11 mouse cellular contexts compared by ENCODE assay signal in the genomic region with DNA sequence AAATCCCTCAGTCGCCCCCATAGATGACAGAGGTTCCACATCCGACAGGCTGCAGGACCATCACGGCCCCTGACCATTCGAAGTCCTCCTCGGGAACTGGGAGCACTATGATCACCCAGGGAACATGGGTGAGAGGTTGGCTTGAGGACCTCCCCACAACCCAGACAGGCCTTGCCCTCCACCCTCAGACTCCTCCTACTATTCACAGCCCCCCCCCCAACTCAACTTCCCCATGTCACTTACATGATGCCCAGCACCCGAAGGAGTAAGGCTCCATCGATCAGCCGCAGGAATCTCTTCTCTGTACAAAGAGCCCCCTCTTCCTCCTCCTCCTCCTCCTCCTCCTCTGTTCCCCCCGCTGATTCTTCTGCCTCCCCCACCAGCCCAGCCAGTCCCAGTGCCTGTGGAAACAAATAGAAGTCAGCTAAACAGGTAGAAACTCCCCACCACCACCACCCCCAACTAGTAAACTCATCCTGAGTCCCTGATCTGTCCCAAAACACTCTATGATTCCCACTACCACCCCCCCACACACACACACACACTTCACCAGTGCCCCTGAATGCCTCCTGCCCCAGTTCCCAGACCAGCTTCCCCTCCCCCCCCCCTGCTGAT. TPM values are rescaled to one million over a fixed set of nuclear protein-coding genes. Genes with fewer than 3 reads are reported as not detected.
DNase-seq lines count a peak whose midpoint lies in the region; TF ChIP-seq lines count a peak whose summit lies in the region.
"Had no signal": no experiment of that assay in that cellular context is flagged by ENCODE, and none has a peak within 500 bp of the region (broad histone marks: within the 10 kb centered on the region; RNA-seq: fewer than 3 reads in every experiment).

No protein-coding gene starts in this region.

- peak overlapping the region; percentile 6 for H3K4me3 ChIP-seq in lung, adult 2 months (replicated peaks; ENCODE audit: extremely low read depth, low read depth, low read length)
- H3K4me3 ChIP-seq in CH12.LX (replicated peaks in 1 of 3; ENCODE audit: low read depth in 2 of 3, low read length in 2 of 3, poor library complexity in 1 of 3) (peak overlapping the region; percentile 53 to 85 (median 65)), macrophage (ENCODE audit: inconsistent target) (peak overlapping the region; percentile 47)
- peak overlapping the region; percentile 78 for H3K4me3 ChIP-seq in bone marrow macrophage, adult 2 months (ENCODE audit: insufficient read depth, low read length)
- H3K4me3 ChIP-seq: heart, embryonic 13.5 days had no signal

- H3K27ac ChIP-seq in CH12.LX (ENCODE audit: insufficient read depth, low read depth) (peak overlapping the region; percentile 95), macrophage (peak overlapping the region; percentile 77)
- H3K27ac ChIP-seq in bone marrow macrophage, adult 2 months (ENCODE audit: insufficient read depth, low read depth, low read length), result peak overlapping the region; percentile 78
- H3K27ac ChIP-seq: heart, embryonic 13.5 days; stomach, postnatal 0 days had no signal

- DNase-seq in lung, adult 2 months, result no peak
- DNase-seq in lung, postnatal 10 days, result no peak
- DNase-seq in CH12.LX (ENCODE audit: extremely low read depth), result peak; percentile 73
- DNase-seq in gastrocnemius, postnatal 14 days, result no peak
- DNase-seq in layer of hippocampus, postnatal 14 days (ENCODE audit: low spot score in 2 of 2), result no peak
- DNase-seq: cerebellum, adult 9-10 months; right cerebral cortex, postnatal 25 days had no signal

- peak overlapping the region; percentile 92 for H3K9ac ChIP-seq in CH12.LX (ENCODE audit: insufficient read depth, low read depth)
- H3K9ac ChIP-seq: heart, embryonic 13.5 days had no signal

- peaks cover 2% of the 10 kb centered on the region; the same call in 1 of the 2 replicates for H3K4me1 ChIP-seq in lung, adult 2 months (ENCODE audit: control insufficient read depth, insufficient read depth, low read length)
- peaks cover 25 to 49% of the 10 kb centered on the region in 2 experiments for H3K4me1 ChIP-seq in CH12.LX (ENCODE audit: control insufficient read depth in 1 of 2, insufficient read depth in 2 of 2)
- H3K4me1 ChIP-seq in bone marrow macrophage, adult 2 months (ENCODE audit: control insufficient read depth, insufficient read depth, low read length), result peaks cover 23% of the 10 kb centered on the region

- H3K36me3 ChIP-seq in CH12.LX (replicated peaks in 1 of 2; ENCODE audit: control insufficient read depth in 1 of 2, insufficient read depth in 1 of 2, low read length in 1 of 2) (peaks cover 35 to 57% of the 10 kb centered on the region in 2 experiments), macrophage (ENCODE audit: inconsistent target) (peaks cover 34% of the 10 kb centered on the region)
- H3K36me3 ChIP-seq: heart, embryonic 13.5 days had no signal

- TF ChIP-seq POLR2A in lung, adult 2 months (IDR thresholded peaks at IDR 0.05; ENCODE audit: borderline replicate concordance, extremely low read depth, low read depth, low read length), result no peak
- TF ChIP-seq POLR2A in CH12.LX (IDR thresholded peaks at IDR 0.05; ENCODE audit: low read depth, low read length), result no peak; the same call in 1 of the 2 replicates
- no peak for TF ChIP-seq POLR2A in bone marrow macrophage, adult 2 months (IDR thresholded peaks at IDR 0.05; ENCODE audit: borderline replicate concordance, low read depth, low read length)

- TF ChIP-seq RAD21 in CH12.LX (IDR thresholded peaks at IDR 0.05; ENCODE audit: low read depth, low read length), result no peak

- dilution Hi-C loops in CH12.LX (cut with MboI; ENCODE audit: extremely low pct_ligation_motif_present, extremely low pct_unique_long_range_greater_than_20kb, low sequenced_read_pairs), result no loop called here

- no peak for TF ChIP-seq EP300 in CH12.LX (IDR thresholded peaks at IDR 0.05; ENCODE audit: low read length)

- no peak for TF ChIP-seq CTCF in lung, adult 2 months (IDR thresholded peaks at IDR 0.05; ENCODE audit: insufficient read depth, low read length)
- TF ChIP-seq CTCF in CH12.LX (conservative IDR thresholded peaks at IDR 0.05 in 1 of 2, IDR thresholded peaks at IDR 0.05 in 1 of 2; ENCODE audit: low read depth in 2 of 2, low read length in 2 of 2), result no peak
- TF ChIP-seq CTCF in bone marrow macrophage, adult 2 months (IDR thresholded peaks at IDR 0.05; ENCODE audit: low read depth, low read length), result no peak

- peak overlapping the region; percentile 35 for H3K4me2 ChIP-seq in CH12.LX (ENCODE audit: insufficient read depth, low read depth, poor library complexity, severe bottlenecking)
- H3K4me2 ChIP-seq: heart, embryonic 13.5 days had no signal

- H3K79me2 ChIP-seq in CH12.LX (replicated peaks; ENCODE audit: control insufficient read depth, extremely low read depth, insufficient read depth, poor library complexity, severe bottlenecking) (peaks cover 23% of the 10 kb centered on the region), macrophage (ENCODE audit: inconsistent target) (peaks cover 33% of the 10 kb centered on the region; the same call in 1 of the 2 replicates)

- in situ Hi-C loops in CH12.LX (cut with MboI; ENCODE audit: low pct_ligation_motif_present, low pct_unique_long_range_greater_than_20kb, low sequenced_read_pairs), result no loop called here

- no peaks in the 10 kb centered on the region for H3K9me3 ChIP-seq in CH12.LX (replicated peaks; ENCODE audit: low read length)
- H3K9me3 ChIP-seq: heart, embryonic 13.5 days had no signal

- intact Hi-C loops in gastrocnemius, postnatal 14 days (cut with DNase I; ENCODE audit: low total_unique reads), result no loop called here

- no peaks in the 10 kb centered on the region for H3K27me3 ChIP-seq in CH12.LX (replicated peaks)

- 69% methylated on average over 9 of the region's 9 CpGs for WGBS in lung, adult 2 months
- 43% methylated on average over 8 of the region's 9 CpGs for WGBS in macrophage (ENCODE audit: missing documents)

TF ChIP-seq in CH12.LX, 34 proteins besides CTCF, POLR2A, EP300 and RAD21:
- TF ChIP-seq NELFE (IDR thresholded peaks at IDR 0.05; ENCODE audit: low read depth, low read length) (no peak), MAZ (IDR thresholded peaks at IDR 0.05; ENCODE audit: low read depth, low read length) (peak; percentile 9; the same call in 1 of the 2 replicates)

RNA-seq across cellular contexts. Expression of gene Ccdc88b, which starts 0.5 kb away (rescaled TPM):
- polyA plus RNA-seq in lung, adult 2 months (2012; rRNA removed), result 17.3 and 19.9 TPM in 2 replicates
- 57.0 and 76.4 TPM in 2 replicates for total RNA-seq in CH12.LX (2012; rRNA removed)
- 19.3 and 20.5 TPM in 2 replicates for total RNA-seq in CH12.LX (2014; rRNA removed)
- polyA plus RNA-seq in CH12.LX (2012; ENCODE audit: insufficient read length, low read depth), result 53.0 and 56.4 TPM in 2 replicates
- 31.8 and 33.2 TPM in 2 replicates for polyA plus RNA-seq in bone marrow macrophage, adult 2 months (2012; ENCODE audit: insufficient read depth, insufficient read length, missing spikeins)
- 100 to 1,000 TPM in 20 of 26 experiments, 10 to 100 TPM in 6; 61.5 to 528 (median 169) TPM for total RNA-seq in macrophage (2018; cell fraction: chromatin; rRNA removed)
- total RNA-seq in macrophage (2018; cell fraction: cytosol; rRNA removed), result 10 to 100 TPM; 23.7 to 58.1 (median 40.5) TPM
- 100 to 1,000 TPM in 14 of 26 experiments, 10 to 100 TPM in 12; 39.5 to 274 (median 109) TPM for total RNA-seq in macrophage (2018; cell fraction: nucleus; rRNA removed)
- polyA plus RNA-seq in macrophage (2018), result 16.2 to 28.6 TPM (median 21.1 TPM) in 3 replicates
- total RNA-seq in gastrocnemius, postnatal 14 days (2021), result under 1 TPM; 0.40 to 0.84 TPM
- total RNA-seq in layer of hippocampus, postnatal 14 days (2021), result 1 to 10 TPM; 4.1 to 5.8 TPM

RNA-seq across cellular contexts. Expression of gene Rps6ka4, which starts 17.1 kb away (rescaled TPM):
- polyA plus RNA-seq in lung, adult 2 months (2012; rRNA removed), result 45.9 and 49.8 TPM in 2 replicates
- total RNA-seq in CH12.LX (2012; rRNA removed) (7.8 and 9.8 TPM in 2 replicates), CH12.LX (2014; rRNA removed) (6.5 and 6.6 TPM in 2 replicates)
- polyA plus RNA-seq in CH12.LX (2012; ENCODE audit: insufficient read length, low read depth) (14.0 and 18.3 TPM in 2 replicates), macrophage (2018) (15.5 to 39.8 TPM (median 30.3 TPM) in 3 replicates)
- 17.9 and 20.5 TPM in 2 replicates for polyA plus RNA-seq in bone marrow macrophage, adult 2 months (2012; ENCODE audit: insufficient read depth, insufficient read length, missing spikeins)
- 100 to 1,000 TPM in 3 of 26 experiments, 10 to 100 TPM in 23; 20.7 to 276 (median 45.8) TPM for total RNA-seq in macrophage (2018; cell fraction: chromatin; rRNA removed)
- total RNA-seq in macrophage (2018; cell fraction: cytosol; rRNA removed), result 10 to 100 TPM; 20.8 to 44.8 (median 28.9) TPM
- 10 to 100 TPM; 18.4 to 95.2 (median 38.5) TPM for total RNA-seq in macrophage (2018; cell fraction: nucleus; rRNA removed)
- 1 to 10 TPM; 7.7 to 8.5 TPM for total RNA-seq in gastrocnemius, postnatal 14 days (2021)
- total RNA-seq in layer of hippocampus, postnatal 14 days (2021), result 10 to 100 TPM; 27.9 to 30.6 TPM

RNA-seq across cellular contexts. Expression of gene Trmt112, which starts 52.0 kb away (rescaled TPM):
- polyA plus RNA-seq in lung, adult 2 months (2012; rRNA removed), result 115 and 120 TPM in 2 replicates
- total RNA-seq in CH12.LX (2012; rRNA removed) (191 and 198 TPM in 2 replicates), CH12.LX (2014; rRNA removed) (89.5 and 97.9 TPM in 2 replicates)
- polyA plus RNA-seq in CH12.LX (2012; ENCODE audit: insufficient read length, low read depth) (158 and 212 TPM in 2 replicates), macrophage (2018) (70.0 to 96.1 TPM (median 81.1 TPM) in 3 replicates)
- polyA plus RNA-seq in bone marrow macrophage, adult 2 months (2012; ENCODE audit: insufficient read depth, insufficient read length, missing spikeins), result 71.2 and 82.0 TPM in 2 replicates
- 10 to 100 TPM; 15.0 to 55.4 (median 28.3) TPM for total RNA-seq in macrophage (2018; cell fraction: chromatin; rRNA removed)
- 100 to 1,000 TPM in 1 of 26 experiments, 10 to 100 TPM in 25; 50.6 to 102 (median 84.3) TPM for total RNA-seq in macrophage (2018; cell fraction: cytosol; rRNA removed)
- total RNA-seq in macrophage (2018; cell fraction: nucleus; rRNA removed), result 100 to 1,000 TPM in 1 of 26 experiments, 10 to 100 TPM in 25; 23.1 to 102 (median 67.4) TPM
- total RNA-seq in gastrocnemius, postnatal 14 days (2021), result 10 to 100 TPM; 34.6 to 38.9 TPM
- 10 to 100 TPM; 39.7 to 42.4 TPM for total RNA-seq in layer of hippocampus, postnatal 14 days (2021)

RNA-seq across cellular contexts. Expression of gene Prdx5, which starts 52.4 kb away (rescaled TPM):
- 110 and 148 TPM in 2 replicates for polyA plus RNA-seq in lung, adult 2 months (2012; rRNA removed)
- total RNA-seq in CH12.LX (2012; rRNA removed) (72.6 and 74.8 TPM in 2 replicates), CH12.LX (2014; rRNA removed) (77.2 and 83.5 TPM in 2 replicates)
- polyA plus RNA-seq in CH12.LX (2012; ENCODE audit: insufficient read length, low read depth) (137 TPM in 2 replicates), macrophage (2018) (147 to 393 TPM (median 352 TPM) in 3 replicates)
- 349 and 382 TPM in 2 replicates for polyA plus RNA-seq in bone marrow macrophage, adult 2 months (2012; ENCODE audit: insufficient read depth, insufficient read length, missing spikeins)
- 100 to 1,000 TPM in 14 of 26 experiments, 10 to 100 TPM in 12; 23.7 to 378 (median 132) TPM for total RNA-seq in macrophage (2018; cell fraction: chromatin; rRNA removed)
- total RNA-seq in macrophage (2018; cell fraction: cytosol; rRNA removed), result 1,000 to 10,000 TPM in 6 of 26 experiments, 100 to 1,000 TPM in 20; 242 to 1,163 (median 634) TPM
- total RNA-seq in macrophage (2018; cell fraction: nucleus; rRNA removed), result 100 to 1,000 TPM in 22 of 26 experiments, 10 to 100 TPM in 4; 59.1 to 620 (median 234) TPM
- 100 to 1,000 TPM; 159 to 187 TPM for total RNA-seq in gastrocnemius, postnatal 14 days (2021)
- total RNA-seq in layer of hippocampus, postnatal 14 days (2021), result 100 to 1,000 TPM; 377 to 396 TPM

Comparison
In these comparisons a context has a peak if more than half of its experiments do, and no peak if none do; other contexts are left out.
1. H3K4me3 ChIP-seq: peak in every context shown above with its lines; median percentile 78 in bone marrow macrophage, adult 2 months; 65 in CH12.LX; 47 in macrophage; 6 in lung, adult 2 months.